Mouse (Mus musculus): ENCODE results near the gene R3hdml.

DNA sequence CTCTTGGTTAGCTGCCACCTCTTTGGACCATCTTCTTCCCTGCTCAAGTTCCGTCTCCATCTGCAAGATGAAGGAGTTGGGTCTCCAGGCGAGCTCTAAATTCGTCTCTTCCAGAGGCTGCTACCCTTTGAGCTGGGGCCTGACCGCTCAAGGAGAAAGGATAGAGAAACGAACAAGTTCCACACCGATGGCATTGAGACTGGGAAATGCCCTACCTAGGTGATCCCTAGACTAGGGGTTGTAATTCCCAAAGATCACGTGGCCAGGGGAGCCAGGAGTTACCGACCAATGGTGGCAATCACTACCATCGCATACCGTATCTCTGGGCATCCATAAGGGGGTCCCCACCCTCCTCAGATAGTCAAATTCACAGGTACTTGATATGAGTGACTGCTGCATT lies 50.6 kb downstream of the R3hdml start:
- TF ChIP-seq POLR2A (IDR thresholded peaks at IDR 0.05; ENCODE audit: borderline replicate concordance, extremely low read depth, insufficient read depth, insufficient read length, poor library complexity, severe bottlenecking) (no peak), CTCF (IDR thresholded peaks at IDR 0.05; ENCODE audit: borderline replicate concordance, extremely low read depth, insufficient read depth, insufficient read length) (no peak)
